Mouse (Mus musculus): ENCODE measurements at regions not wholly inside any gene's neighbourhood (a gene's known extent, or its start where the extent isn't known, plus 50 kb on each side); places are given as distances from the start of the nearest gene placed in this dataset.
A peak's percentile ranks its signal among the peaks of the same experiment; 100 is the strongest.
"Not testable (repeated sequence)": the region's sequence is repeated elsewhere in the genome, so short reads cannot be mapped to it uniquely, and the experiment has no call there.

- DNase-seq (ENCODE audit: low read depth, low spot score): no peak
Measured at GRCm38 (mm10) chr6:68977959-68978358, 1442.4 kb upstream of the Tacstd2 start.

GRCm38 (mm10) chr6:68964012-68964411 lies 1428.4 kb upstream of the Tacstd2 start:
- DNase-seq (ENCODE audit: low read depth, low spot score): no peak

GRCm38 (mm10) chr6:68938104-68938503 lies 1402.5 kb upstream of the Tacstd2 start:
- DNase-seq (ENCODE audit: low read depth, low spot score): not testable (repeated sequence)

GRCm38 (mm10) chr6:68931860-68932259 lies 1396.3 kb upstream of the Tacstd2 start:
- DNase-seq (ENCODE audit: low read depth, low spot score): not testable (repeated sequence)

- no peak for DNase-seq (ENCODE audit: low read depth, low spot score)
Measured at GRCm38 (mm10) chr6:68915536-68915935, 1379.9 kb upstream of the Tacstd2 start.

- DNase-seq (ENCODE audit: low read depth, low spot score): no peak
Measured at GRCm38 (mm10) chr6:68884130-68884529, 1348.5 kb upstream of the Tacstd2 start.

- not testable (repeated sequence) for DNase-seq (ENCODE audit: low read depth, low spot score)
Measured at GRCm38 (mm10) chr6:68852761-68853160, 1317.2 kb upstream of the Tacstd2 start.

- no peak for DNase-seq (ENCODE audit: low read depth, low spot score)
Measured at GRCm38 (mm10) chr6:68852286-68852685, 1316.7 kb upstream of the Tacstd2 start.

GRCm38 (mm10) chr6:68835186-68835585 lies 1299.6 kb upstream of the Tacstd2 start:
- DNase-seq (ENCODE audit: low read depth, low spot score): no peak

GRCm38 (mm10) chr6:68834633-68835032 lies 1299.0 kb upstream of the Tacstd2 start:
- no peak for DNase-seq (ENCODE audit: low read depth, low spot score)

- not testable (repeated sequence) for DNase-seq (ENCODE audit: low read depth, low spot score)
Measured at GRCm38 (mm10) chr6:68828460-68828859, 1292.9 kb upstream of the Tacstd2 start.

GRCm38 (mm10) chr6:68813346-68813745 lies 1277.8 kb upstream of the Tacstd2 start:
- DNase-seq (ENCODE audit: low read depth, low spot score): no peak

- DNase-seq (ENCODE audit: low read depth, low spot score): not testable (repeated sequence)
Measured at GRCm38 (mm10) chr6:68799205-68799604, 1263.6 kb upstream of the Tacstd2 start.

- DNase-seq (ENCODE audit: low read depth, low spot score): no peak
Measured at GRCm38 (mm10) chr6:68771507-68771906, 1235.9 kb upstream of the Tacstd2 start.

- no peak for DNase-seq (ENCODE audit: low read depth, low spot score)
Measured at GRCm38 (mm10) chr6:68750451-68750850, 1214.9 kb upstream of the Tacstd2 start.

GRCm38 (mm10) chr6:68749699-68750098 lies 1214.1 kb upstream of the Tacstd2 start:
- DNase-seq (ENCODE audit: low read depth, low spot score): no peak

GRCm38 (mm10) chr6:68738573-68738972 lies 1203.0 kb upstream of the Tacstd2 start:
- no peak for DNase-seq (ENCODE audit: low read depth, low spot score)

- DNase-seq (ENCODE audit: low read depth, low spot score): no peak
Measured at GRCm38 (mm10) chr6:68736647-68737046, 1201.1 kb upstream of the Tacstd2 start.

- DNase-seq (ENCODE audit: low read depth, low spot score): no peak
Measured at GRCm38 (mm10) chr6:68736068-68736467, 1200.5 kb upstream of the Tacstd2 start.

GRCm38 (mm10) chr6:68711084-68711483 lies 1175.5 kb upstream of the Tacstd2 start:
- not testable (repeated sequence) for DNase-seq (ENCODE audit: low read depth, low spot score)

GRCm38 (mm10) chr6:68704291-68704800 lies 1168.8 kb upstream of the Tacstd2 start:
- not testable (repeated sequence) for DNase-seq (ENCODE audit: low read depth, low spot score)

GRCm38 (mm10) chr6:68680792-68681110 lies 1145.2 kb upstream of the Tacstd2 start:
- not testable (repeated sequence) for DNase-seq (ENCODE audit: low read depth, low spot score)

- DNase-seq (ENCODE audit: low read depth, low spot score): no peak
Measured at GRCm38 (mm10) chr6:68680099-68680791, 1144.6 kb upstream of the Tacstd2 start.

- peak; percentile 21 for DNase-seq (ENCODE audit: low read depth, low spot score)
Measured at GRCm38 (mm10) chr6:68668433-68668832, 1132.8 kb upstream of the Tacstd2 start.
